In the genomic region with DNA sequence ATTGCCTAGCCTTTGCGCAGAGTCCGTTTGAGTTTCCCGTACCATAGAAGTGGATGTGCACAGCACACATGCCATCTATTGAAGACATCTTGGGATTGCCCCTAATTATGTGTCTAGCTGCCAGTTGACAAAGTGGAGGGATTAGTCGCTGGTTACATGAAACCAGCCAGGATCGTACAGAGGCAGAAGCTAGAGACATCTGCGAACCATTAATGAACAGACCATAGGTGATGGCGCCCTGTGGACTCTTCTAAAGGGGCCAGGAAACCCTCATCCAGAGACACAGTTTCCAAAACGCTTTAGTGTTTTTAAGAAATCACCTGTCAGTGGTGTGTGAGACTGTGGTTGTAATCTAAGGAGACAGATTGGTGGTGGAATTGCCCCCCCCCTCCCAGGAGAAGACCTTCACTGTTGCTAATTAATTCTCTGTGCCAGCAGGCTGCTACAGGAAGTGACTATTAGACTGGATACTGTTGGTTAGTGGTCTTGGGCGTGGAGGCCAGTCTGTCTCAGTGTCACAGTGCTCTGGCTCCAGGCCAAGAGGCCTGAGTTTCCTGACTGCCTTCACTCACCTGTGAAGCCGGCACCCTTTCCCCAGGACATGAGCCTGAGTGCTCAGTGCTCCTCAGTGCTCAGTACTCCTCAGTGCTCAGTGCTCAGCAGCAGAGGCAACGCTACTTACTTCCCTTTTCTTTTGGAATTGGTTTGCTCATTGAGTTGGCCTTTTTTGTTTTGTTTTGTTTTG, we compare ENCODE assay signal across 9 mouse cellular contexts. TPM values are rescaled to one million over a fixed set of nuclear protein-coding genes. Genes with fewer than 3 reads are reported as not detected.
DNase-seq lines count a peak whose midpoint lies in the region; ATAC-seq lines count a peak whose summit lies in the region.
"Had no signal": no experiment of that assay in that cellular context is flagged by ENCODE, and none has a peak within 500 bp of the region (broad histone marks: within the 10 kb centered on the region; RNA-seq: fewer than 3 reads in every experiment).

No protein-coding gene starts in this region.

- H3K9me3 ChIP-seq in heart, embryonic 12.5 days (replicated peaks): no peaks in the 10 kb centered on the region
- H3K9me3 ChIP-seq: midbrain, embryonic 10.5 days had no signal

- no peak for ATAC-seq in heart, embryonic 12.5 days (ENCODE audit: insufficient number of reproducible peaks, low FRiP score)
- peak; percentile 50 for ATAC-seq in granulocyte monocyte progenitor cell, adult 5-6 weeks (replicated peaks; ENCODE audit: poor library complexity, severe bottlenecking)

- H3K4me1 ChIP-seq in heart, embryonic 12.5 days (replicated peaks): peaks cover 98% of the 10 kb centered on the region

- DNase-seq in heart, adult 11 months: peak; percentile 96
- peak; percentile 29 to 50 for DNase-seq in B cell, adult 2 months
- peak; percentile 33 for DNase-seq in lung, postnatal 10 days
- DNase-seq in testis, postnatal 14 days (ENCODE audit: low spot score): no peak
- DNase-seq in frontal cortex, postnatal 14 days (ENCODE audit: low spot score in 2 of 2): no peak
- DNase-seq in layer of hippocampus, adult 8-10 months (ENCODE audit: low spot score in 2 of 2): no peak

- WGBS in heart, embryonic 12.5 days: 73% methylated on average over 11 of the region's 11 CpGs

- H3K4me2 ChIP-seq in heart, embryonic 12.5 days: no peak overlapping the region

- peaks cover 11% of the 10 kb centered on the region; the same call in 1 of the 2 replicates for H3K36me3 ChIP-seq in heart, embryonic 12.5 days

- no peak overlapping the region for H3K4me3 ChIP-seq in heart, embryonic 12.5 days
- H3K4me3 ChIP-seq: midbrain, embryonic 10.5 days had no signal

- H3K27me3 ChIP-seq in heart, embryonic 12.5 days (replicated peaks): no peaks in the 10 kb centered on the region

- H3K9ac ChIP-seq in heart, embryonic 12.5 days: no peak overlapping the region

- no peak overlapping the region for H3K27ac ChIP-seq in heart, embryonic 12.5 days (ENCODE audit: poor library complexity, severe bottlenecking)
- H3K27ac ChIP-seq: midbrain, embryonic 10.5 days had no signal

RNA-seq across cellular contexts. Expression of a gene that starts 37.8 kb away (rescaled TPM):
- 395 and 402 TPM in 2 replicates for polyA plus RNA-seq in heart, embryonic 12.5 days (2016; fragmentation: Nextera tagmentation; extraction: Ambion mirVana)
- total RNA-seq in granulocyte monocyte progenitor cell, adult 5-6 weeks (2014; fragmentation: Nextera tagmentation): 374 and 389 TPM in 2 replicates
- 129 and 155 TPM in 2 replicates for total RNA-seq in granulocyte monocyte progenitor cell, adult 5-6 weeks (2017)
- total RNA-seq in layer of hippocampus, adult 8-10 months (2022): 100 to 1,000 TPM; 355 to 394 (median 369) TPM

Comparison
In these comparisons a context has a peak if more than half of its experiments do, and no peak if none do; other contexts are left out.
1. DNase-seq: peak in heart, adult 11 months (single experiment), B cell, adult 2 months (2 of 2) and lung, postnatal 10 days (single experiment); none in testis, postnatal 14 days (single experiment), frontal cortex, postnatal 14 days (0 of 2) and layer of hippocampus, adult 8-10 months (0 of 2).